In genomic region chr12:90993331-90993730, GRCm38 (mm10) we compare ENCODE assay signal across 14 mouse cellular contexts.
"Had no signal": no experiment of that assay in that cellular context is flagged by ENCODE, and none has a peak within 500 bp of the region (broad histone marks: within the 10 kb centered on the region; RNA-seq: fewer than 3 reads in every experiment).

No protein-coding gene starts in this region.

- H3K36me3 ChIP-seq: liver, embryonic 13.5 days; midbrain, embryonic 12.5 days; midbrain, embryonic 15.5 days; neural tube, embryonic 13.5 days had no signal

- H3K27me3 ChIP-seq: liver, embryonic 13.5 days; midbrain, embryonic 12.5 days; midbrain, embryonic 15.5 days; neural tube, embryonic 13.5 days had no signal

- H3K4me1 ChIP-seq: liver, embryonic 13.5 days; midbrain, embryonic 12.5 days; midbrain, embryonic 15.5 days; neural tube, embryonic 13.5 days had no signal

- H3K4me3 ChIP-seq: liver, embryonic 13.5 days; midbrain, embryonic 12.5 days; midbrain, embryonic 15.5 days; neural tube, embryonic 13.5 days had no signal

- H3K9me3 ChIP-seq: liver, embryonic 13.5 days; midbrain, embryonic 12.5 days; midbrain, embryonic 15.5 days; neural tube, embryonic 13.5 days had no signal

- H3K27ac ChIP-seq: liver, embryonic 13.5 days; macrophage; midbrain, embryonic 12.5 days; midbrain, embryonic 15.5 days; neural tube, embryonic 13.5 days had no signal

- DNase-seq: kidney, adult 9 months; kidney, postnatal 14 days; kidney, postnatal 4 days; liver, embryonic 13.5 days; lung, embryonic 14.5 days; retina, postnatal 1 day; right cerebral cortex, postnatal 25 days; thymus, adult 18-20 months; thymus, postnatal 36 days had no signal

- H3K9ac ChIP-seq: liver, embryonic 13.5 days; lung, embryonic 14.5 days; midbrain, embryonic 12.5 days; midbrain, embryonic 15.5 days; neural tube, embryonic 13.5 days had no signal

- H3K4me2 ChIP-seq: liver, embryonic 13.5 days; lung, embryonic 14.5 days; midbrain, embryonic 12.5 days; midbrain, embryonic 15.5 days; neural tube, embryonic 13.5 days had no signal

- ATAC-seq: lung, postnatal 0 days; midbrain, embryonic 15.5 days had no signal
